Comparison of ENCODE assay signal across 8 mouse cellular contexts in genomic region chr4:126619691-126620330, GRCm38 (mm10). TPM values are rescaled to one million over a fixed set of nuclear protein-coding genes. Genes with fewer than 3 reads are reported as not detected.
DNase-seq lines count a peak whose midpoint lies in the region; ATAC-seq and TF ChIP-seq lines count a peak whose summit lies in the region.

No protein-coding gene starts in this region.

- H3K9me3 ChIP-seq in heart, embryonic 15.5 days (replicated peaks), result no peaks in the 10 kb centered on the region
- no peaks in the 10 kb centered on the region for H3K9me3 ChIP-seq in hindbrain, embryonic 11.5 days (ENCODE audit: control insufficient read depth, low read length)
- H3K9me3 ChIP-seq in midbrain, embryonic 12.5 days, result no peaks in the 10 kb centered on the region

- TF ChIP-seq POLR2A in brain, embryonic 14.5 days (IDR thresholded peaks at IDR 0.05; ENCODE audit: borderline replicate concordance, extremely low read depth, insufficient read depth, insufficient read length, poor library complexity, severe bottlenecking), result no peak

- TF ChIP-seq CTCF in brain, embryonic 14.5 days (IDR thresholded peaks at IDR 0.05; ENCODE audit: borderline replicate concordance, extremely low read depth, insufficient read depth, insufficient read length), result no peak

- DNase-seq in heart, postnatal 25 days (ENCODE audit: low spot score), result no peak
- DNase-seq in brain, embryonic 14.5 days (ENCODE audit: low read depth), result peak; percentile 72
- DNase-seq in hindbrain, embryonic 11.5 days (ENCODE audit: low spot score), result peak; percentile 85
- DNase-seq in frontal cortex, postnatal 36 days (ENCODE audit: low spot score in 2 of 2), result no peak
- DNase-seq in ovary, postnatal 14 days (ENCODE audit: low spot score), result no peak
- DNase-seq in right cerebral cortex, postnatal 10 days (ENCODE audit: low spot score in 2 of 2), result no peak

- peaks cover 9% of the 10 kb centered on the region for H3K4me1 ChIP-seq in heart, embryonic 15.5 days (replicated peaks)
- no peaks in the 10 kb centered on the region for H3K4me1 ChIP-seq in hindbrain, embryonic 11.5 days (replicated peaks; ENCODE audit: control insufficient read depth, insufficient read depth, low read length)
- peaks cover 17% of the 10 kb centered on the region for H3K4me1 ChIP-seq in midbrain, embryonic 12.5 days

- no peak; the same call in 1 of the 2 replicates for ATAC-seq in heart, embryonic 15.5 days (replicated peaks; ENCODE audit: insufficient number of reproducible peaks, insufficient read depth, low FRiP score, low read depth)
- ATAC-seq in hindbrain, embryonic 11.5 days (ENCODE audit: low FRiP score), result peak; percentile 92
- peak; percentile 91 for ATAC-seq in midbrain, embryonic 12.5 days (ENCODE audit: low FRiP score, low read depth)

- no peak overlapping the region for H3K27ac ChIP-seq in heart, embryonic 15.5 days
- peak overlapping the region; percentile 84 for H3K27ac ChIP-seq in hindbrain, embryonic 11.5 days (ENCODE audit: low read depth, low read length)
- H3K27ac ChIP-seq in midbrain, embryonic 12.5 days (replicated peaks), result peak overlapping the region; percentile 81

- H3K4me3 ChIP-seq in heart, embryonic 15.5 days, result peak overlapping the region; percentile 35
- H3K4me3 ChIP-seq in hindbrain, embryonic 11.5 days (ENCODE audit: low read depth, low read length), result peak overlapping the region; percentile 14
- peak overlapping the region; percentile 30 for H3K4me3 ChIP-seq in midbrain, embryonic 12.5 days

- 5% methylated on average over 33 of the region's 33 CpGs for WGBS in heart, embryonic 15.5 days
- 1% methylated on average over 31 of the region's 33 CpGs for WGBS in hindbrain, embryonic 11.5 days
- WGBS in midbrain, embryonic 12.5 days, result under 1% methylated on average over 33 of the region's 33 CpGs

- intact Hi-C loops in heart, postnatal 25 days (cut with DNase I), result no loop called here

- peaks cover 40% of the 10 kb centered on the region for H3K27me3 ChIP-seq in heart, embryonic 15.5 days
- peaks cover 25% of the 10 kb centered on the region for H3K27me3 ChIP-seq in hindbrain, embryonic 11.5 days (ENCODE audit: control insufficient read depth, insufficient read depth, low read length)
- H3K27me3 ChIP-seq in midbrain, embryonic 12.5 days, result peaks cover 96% of the 10 kb centered on the region

- no peak overlapping the region for H3K9ac ChIP-seq in heart, embryonic 15.5 days
- H3K9ac ChIP-seq in hindbrain, embryonic 11.5 days (ENCODE audit: low read depth, low read length), result peak overlapping the region; percentile 57
- H3K9ac ChIP-seq in midbrain, embryonic 12.5 days (replicated peaks), result peak overlapping the region; percentile 46; the same call in 1 of the 2 replicates

- peak overlapping the region; percentile 60 for H3K4me2 ChIP-seq in heart, embryonic 15.5 days
- peak overlapping the region; percentile 39 for H3K4me2 ChIP-seq in hindbrain, embryonic 11.5 days (replicated peaks; ENCODE audit: low read depth, low read length)
- peak overlapping the region; percentile 52 for H3K4me2 ChIP-seq in midbrain, embryonic 12.5 days (replicated peaks)

- H3K36me3 ChIP-seq in heart, embryonic 15.5 days, result no peaks in the 10 kb centered on the region
- no peaks in the 10 kb centered on the region for H3K36me3 ChIP-seq in hindbrain, embryonic 11.5 days (ENCODE audit: control insufficient read depth, insufficient read depth, low read length)
- H3K36me3 ChIP-seq in midbrain, embryonic 12.5 days, result no peaks in the 10 kb centered on the region

RNA-seq across cellular contexts. Expression of gene 5730409E04Rik, which starts 10.2 kb away (rescaled TPM):
- polyA plus RNA-seq in heart, embryonic 15.5 days (2015; fragmentation: Nextera tagmentation; extraction: Ambion mirVana), result 1.8 and 2.4 TPM in 2 replicates
- 10 to 100 TPM in 1 of 2 experiments, 1 to 10 TPM in 1; 9.9 to 11.3 TPM for total RNA-seq in heart, postnatal 25 days (2021)
- 10.4 and 19.2 TPM in 2 replicates for polyA plus RNA-seq in brain, embryonic 14.5 days (2012; rRNA removed)
- 1.9 and 3.0 TPM in 2 replicates for polyA plus RNA-seq in hindbrain, embryonic 11.5 days (2014; fragmentation: Nextera tagmentation; extraction: Ambion mirVana)
- 1.5 and 1.9 TPM in 2 replicates for polyA plus RNA-seq in midbrain, embryonic 12.5 days (2016; fragmentation: Nextera tagmentation; extraction: Ambion mirVana)

RNA-seq across cellular contexts. Expression of gene Psmb2, which starts 57.6 kb away (rescaled TPM):
- 358 and 375 TPM in 2 replicates for polyA plus RNA-seq in heart, embryonic 15.5 days (2015; fragmentation: Nextera tagmentation; extraction: Ambion mirVana)
- total RNA-seq in heart, postnatal 25 days (2021), result 100 to 1,000 TPM; 118 to 126 TPM
- 253 and 284 TPM in 2 replicates for polyA plus RNA-seq in brain, embryonic 14.5 days (2012; rRNA removed)
- 517 and 551 TPM in 2 replicates for polyA plus RNA-seq in hindbrain, embryonic 11.5 days (2014; fragmentation: Nextera tagmentation; extraction: Ambion mirVana)
- 435 and 444 TPM in 2 replicates for polyA plus RNA-seq in midbrain, embryonic 12.5 days (2016; fragmentation: Nextera tagmentation; extraction: Ambion mirVana)

Comparison
In these comparisons a context has a peak if more than half of its experiments do, and no peak if none do; other contexts are left out.
1. DNase-seq: peak in brain, embryonic 14.5 days (single experiment) and hindbrain, embryonic 11.5 days (single experiment); none in heart, postnatal 25 days (single experiment), frontal cortex, postnatal 36 days (0 of 2), ovary, postnatal 14 days (single experiment) and right cerebral cortex, postnatal 10 days (0 of 2).
2. Peak in every context shown above with its lines, with median percentiles within 50 percentile points of each other: H3K4me2 ChIP-seq and H3K4me3 ChIP-seq.